Mouse (Mus musculus): Measurements from ENCODE around the gene Thbs1. TPM values are rescaled to one million over a fixed set of nuclear protein-coding genes. Genes with fewer than 3 reads are reported as not detected.

The Thbs1 gene
- polyA plus RNA-seq, 1 experiment, result not detected

DNA sequence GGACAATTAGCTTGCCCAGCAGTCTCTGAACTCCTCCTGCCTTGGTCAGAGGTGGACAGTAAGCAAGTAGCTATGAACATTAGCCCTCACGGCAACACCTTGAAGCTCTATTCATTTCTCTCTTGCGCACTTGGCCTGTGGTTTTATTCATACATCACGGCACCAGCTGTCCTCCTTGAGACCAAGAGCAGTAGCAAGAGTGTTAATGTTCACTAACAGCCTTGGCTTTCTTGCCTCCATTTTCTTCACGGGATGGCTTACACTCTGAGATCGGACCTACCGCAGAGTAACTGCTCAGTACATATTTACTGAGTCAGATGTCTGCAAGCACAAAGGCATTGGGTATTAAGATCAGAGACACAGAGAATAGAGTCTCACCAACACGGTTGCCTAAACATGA is 12.8 kb downstream of the Thbs1 start:
- TF ChIP-seq GATA1 (IDR thresholded peaks at IDR 0.05; ENCODE audit: low read length), result no peak

DNA sequence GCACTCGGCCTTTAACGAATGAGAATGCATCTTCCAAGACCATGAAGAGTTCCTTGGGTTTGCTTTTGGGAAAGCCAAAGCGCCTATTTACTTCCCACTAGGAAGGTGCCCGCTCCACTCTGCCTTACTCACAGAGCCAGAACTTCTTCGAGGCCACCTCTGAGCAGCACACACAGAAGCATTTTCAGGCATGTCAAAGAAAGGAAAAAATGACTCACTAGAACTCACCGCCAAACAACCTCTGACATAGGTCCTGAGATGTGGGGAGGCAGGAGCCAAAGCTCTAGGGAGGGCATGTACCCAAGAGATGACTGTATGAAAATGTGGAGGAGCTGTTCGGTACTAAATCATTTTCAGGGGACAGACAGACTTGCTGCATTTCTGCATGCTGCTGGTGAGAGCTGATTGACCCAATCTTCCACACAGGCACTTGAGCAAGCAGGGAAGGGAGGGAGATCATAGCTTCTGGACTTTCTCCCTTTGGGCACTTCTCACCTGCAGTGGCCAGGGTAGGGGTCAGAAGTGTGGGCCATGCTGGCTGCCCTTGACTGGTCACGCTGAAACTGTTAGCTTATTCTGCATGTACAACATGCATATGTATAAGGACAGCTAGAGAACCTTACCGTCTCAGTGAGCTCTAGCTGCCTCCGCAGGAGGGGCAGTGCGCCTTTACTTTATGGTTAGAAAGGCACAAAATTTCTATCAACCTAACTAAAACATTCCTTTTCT is 13.7 kb downstream of the Thbs1 start:
- no peak for TF ChIP-seq GATA1 (IDR thresholded peaks at IDR 0.05; ENCODE audit: low read length)

- TF ChIP-seq GATA1 (IDR thresholded peaks at IDR 0.05; ENCODE audit: low read length), result no peak
Observed at GRCm38 (mm10) chr2:118125943-118126470, 14.3 kb downstream of the Thbs1 start.

- no peak for TF ChIP-seq GATA1 (IDR thresholded peaks at IDR 0.05; ENCODE audit: low read length)
Observed at GRCm38 (mm10) chr2:118127516-118128288, 16.0 kb downstream of the Thbs1 start.

DNA sequence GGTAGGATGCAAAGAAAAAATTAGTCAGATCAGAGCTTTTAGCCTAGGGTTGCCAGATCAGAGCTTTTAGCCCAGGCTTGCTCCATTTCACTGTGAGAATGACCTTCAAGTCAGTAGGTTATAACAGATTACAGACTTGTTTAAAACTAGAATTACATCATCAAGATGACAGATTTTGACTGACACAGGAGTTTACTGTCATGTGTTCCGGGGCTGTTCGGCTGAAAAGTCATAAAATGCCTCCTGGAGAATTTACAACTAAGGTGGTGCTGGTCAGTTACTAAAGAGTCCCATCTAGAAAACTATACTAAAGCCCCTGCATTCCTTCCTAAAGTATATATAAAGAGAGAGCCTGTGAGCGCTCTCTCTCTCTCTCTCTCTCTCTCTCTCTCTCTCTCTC is 16.6 kb downstream of the Thbs1 start:
- TF ChIP-seq GATA1 (IDR thresholded peaks at IDR 0.05; ENCODE audit: low read length), result no peak

- TF ChIP-seq GATA1 (IDR thresholded peaks at IDR 0.05; ENCODE audit: low read length), result no peak
Observed at GRCm38 (mm10) chr2:118137071-118137470, 25.4 kb downstream of the Thbs1 start.

- no peak for TF ChIP-seq GATA1 (IDR thresholded peaks at IDR 0.05; ENCODE audit: low read length)
Observed at GRCm38 (mm10) chr2:118137776-118138175, 26.1 kb downstream of the Thbs1 start.

DNA sequence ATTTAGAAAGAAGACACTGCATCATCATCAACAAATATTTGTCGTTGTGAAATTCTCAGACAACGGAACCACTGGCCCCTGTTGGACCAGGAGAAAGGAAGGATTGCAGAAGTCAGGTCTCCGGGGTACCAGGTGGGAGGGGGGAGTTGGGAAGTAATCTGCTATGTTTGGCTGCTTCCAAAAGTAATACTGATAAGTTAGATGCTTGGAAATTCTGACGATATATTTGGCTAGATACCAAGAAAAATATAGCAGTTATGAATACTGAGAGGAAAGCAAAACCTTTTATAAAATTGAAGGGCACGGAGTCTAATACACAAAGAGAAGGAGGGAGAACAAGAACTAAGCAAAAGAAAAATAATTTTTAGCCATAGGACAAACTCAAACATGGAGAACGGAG is 27.6 kb downstream of the Thbs1 start:
- TF ChIP-seq GATA1 (IDR thresholded peaks at IDR 0.05; ENCODE audit: low read length), result no peak

GRCm38 (mm10) chr2:118141651-118142050 is 30.0 kb downstream of the Thbs1 start:
- TF ChIP-seq GATA1 (IDR thresholded peaks at IDR 0.05; ENCODE audit: low read length), result no peak

DNA sequence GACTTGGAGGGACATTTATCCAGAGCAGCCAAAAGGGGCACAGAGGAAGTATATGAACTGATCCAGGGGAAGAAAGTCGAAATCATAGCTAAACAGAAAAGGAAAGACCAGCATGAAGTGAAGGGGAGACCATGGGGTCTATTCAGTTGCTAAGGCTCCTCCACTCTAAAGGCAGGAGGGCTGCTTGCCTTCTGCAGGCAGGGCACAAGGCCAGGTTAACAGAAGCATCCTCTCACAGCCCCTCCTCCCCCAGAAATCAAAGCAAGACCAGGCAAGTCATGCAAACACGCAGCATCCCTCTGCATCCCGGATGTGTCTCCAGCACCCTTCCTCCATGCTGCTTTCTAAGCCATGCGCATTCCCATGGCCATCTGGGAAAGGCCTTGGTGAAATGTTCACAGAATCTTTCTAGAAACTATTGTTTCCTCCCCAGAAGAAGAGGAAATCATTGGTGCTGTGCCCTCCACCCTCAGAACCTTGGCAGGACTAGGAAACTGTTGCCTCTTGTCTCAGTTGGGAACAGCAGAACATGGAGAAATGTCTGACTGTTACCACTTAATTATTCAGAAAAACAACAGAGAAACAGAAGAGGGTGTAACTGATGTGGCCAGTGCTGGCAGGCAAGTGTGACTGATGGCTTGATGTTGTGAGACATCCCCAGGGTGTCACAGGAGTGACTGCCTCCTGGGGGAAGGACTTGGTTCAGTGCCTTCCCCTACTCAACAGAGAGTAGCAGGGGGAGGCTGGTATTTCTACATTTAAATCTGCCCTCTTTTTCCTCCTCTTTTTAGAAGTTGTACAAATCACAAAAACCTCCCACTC is 36.9 kb downstream of the Thbs1 start:
- TF ChIP-seq GATA1 (IDR thresholded peaks at IDR 0.05; ENCODE audit: low read length), result no peak

- TF ChIP-seq GATA1 (IDR thresholded peaks at IDR 0.05; ENCODE audit: low read length), result no peak
Observed at GRCm38 (mm10) chr2:118149855-118150563, 38.3 kb downstream of the Thbs1 start.

- no peak for TF ChIP-seq GATA1 (IDR thresholded peaks at IDR 0.05; ENCODE audit: low read length)
Observed at GRCm38 (mm10) chr2:118158095-118158494, 46.4 kb downstream of the Thbs1 start.

DNA sequence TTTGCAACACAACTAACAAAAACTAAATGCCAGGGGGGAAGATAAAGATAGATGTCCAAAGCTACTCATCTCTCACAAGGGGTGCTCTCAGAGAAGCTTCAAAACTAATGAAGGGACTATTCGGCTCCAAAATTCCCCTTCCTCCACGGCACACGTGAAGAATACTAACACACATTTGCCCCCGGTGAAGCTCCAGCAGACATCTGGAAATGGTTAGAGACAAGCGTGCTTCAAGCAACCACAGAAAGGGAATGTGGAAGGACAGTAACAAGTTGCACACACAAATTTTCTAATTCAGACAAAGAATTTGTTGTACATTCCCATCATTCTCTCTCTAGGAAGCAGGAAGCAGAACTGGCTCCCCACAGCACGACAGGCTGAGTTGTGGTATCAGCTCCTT is 47.5 kb downstream of the Thbs1 start:
- TF ChIP-seq GATA1 (IDR thresholded peaks at IDR 0.05; ENCODE audit: low read length), result no peak

DNA sequence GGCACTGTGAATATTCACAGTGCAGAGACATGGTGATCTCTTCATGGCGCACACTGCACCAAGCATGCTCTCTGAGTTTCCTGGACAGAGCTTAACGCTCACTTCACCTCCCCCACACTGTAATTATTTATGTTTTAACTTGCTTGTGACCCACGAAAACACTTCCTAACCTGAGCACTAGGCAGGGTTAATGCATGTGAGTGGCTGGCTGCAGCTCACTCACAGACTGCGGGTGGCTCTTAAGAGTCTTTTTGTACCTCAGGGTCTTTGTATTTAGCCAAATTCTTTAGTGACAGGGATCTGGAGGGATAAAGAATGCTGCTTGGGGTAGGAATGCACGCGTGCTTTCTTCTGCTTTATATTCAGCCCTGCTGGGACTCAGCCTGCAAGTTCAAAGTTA is 48.9 kb downstream of the Thbs1 start:
- TF ChIP-seq GATA1 (IDR thresholded peaks at IDR 0.05; ENCODE audit: low read length), result no peak

DNA sequence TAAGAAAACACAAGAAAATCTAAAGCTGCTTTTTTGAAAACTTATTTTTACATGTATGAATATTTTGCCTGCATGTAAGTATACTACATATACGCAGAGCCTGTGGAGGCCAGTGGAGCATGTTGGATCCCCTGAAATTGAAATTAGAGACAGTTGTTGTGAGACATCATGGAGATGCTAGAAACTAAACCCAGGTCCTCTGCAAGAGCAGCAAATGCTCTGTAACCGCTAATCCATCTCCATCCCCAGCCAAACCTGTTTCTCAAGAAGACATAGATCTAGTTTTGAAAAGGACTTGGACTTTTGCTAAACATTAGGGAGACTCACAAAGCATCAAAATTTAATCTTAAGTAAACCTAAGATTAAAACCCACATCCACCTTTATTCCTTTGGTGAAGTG is 49.3 kb downstream of the Thbs1 start:
- TF ChIP-seq GATA1 (IDR thresholded peaks at IDR 0.05; ENCODE audit: low read length), result no peak
